Comparison of ENCODE assay signal across 8 mouse cellular contexts in genomic region chr12:110418735-110419350, GRCm38 (mm10). TPM values are rescaled to one million over a fixed set of nuclear protein-coding genes. Genes with fewer than 3 reads are reported as not detected.
DNase-seq lines count a peak whose midpoint lies in the region; ATAC-seq and TF ChIP-seq lines count a peak whose summit lies in the region.

No protein-coding gene starts in this region.

- H3K9me3 ChIP-seq in heart, embryonic 12.5 days (replicated peaks) = no peaks in the 10 kb centered on the region
- no peaks in the 10 kb centered on the region for H3K9me3 ChIP-seq in heart, postnatal 0 days (replicated peaks; ENCODE audit: control insufficient read depth, low read length)

- peak; percentile 43 to 53 for DNase-seq in heart, adult 2 months
- peak; percentile 79 for DNase-seq in MN1 (ENCODE audit: low spot score)
- peak; percentile 77 for DNase-seq in embryo, embryonic 10 days (ENCODE audit: low spot score)
- peak; percentile 79 for DNase-seq in heart, postnatal 0 days (ENCODE audit: low spot score)
- peak in 1 of 2 experiments; percentile 37 for DNase-seq in layer of hippocampus, adult 2 months (ENCODE audit: low spot score in 2 of 2)
- DNase-seq in lung, postnatal 25 days (ENCODE audit: low spot score) = peak; percentile 45
- DNase-seq in splenic B cell, adult 2 months (ENCODE audit: low read depth, low spot score) = peak; percentile 76

- peak; percentile 72 for TF ChIP-seq CTCF in heart, adult 2 months (IDR thresholded peaks at IDR 0.05)
- TF ChIP-seq CTCF in heart, postnatal 0 days (IDR thresholded peaks at IDR 0.05; ENCODE audit: low read depth) = peak; percentile 70
- peak; percentile 77 for TF ChIP-seq CTCF in layer of hippocampus, adult 2 months (conservative IDR thresholded peaks at IDR 0.05)

- no peak for TF ChIP-seq EP300 in heart, adult 2 months (IDR thresholded peaks at IDR 0.05; ENCODE audit: insufficient read depth, low read depth, low read length)
- no peak for TF ChIP-seq EP300 in heart, postnatal 0 days (IDR thresholded peaks at IDR 0.05; ENCODE audit: low read depth)

- TF ChIP-seq POLR2A in heart, adult 2 months (IDR thresholded peaks at IDR 0.05; ENCODE audit: insufficient read depth, low read depth, low read length) = no peak

- no peak overlapping the region for H3K9ac ChIP-seq in heart, adult 2 months (ENCODE audit: low read depth, low read length)
- no peak overlapping the region for H3K9ac ChIP-seq in heart, embryonic 12.5 days
- no peak overlapping the region for H3K9ac ChIP-seq in heart, postnatal 0 days (replicated peaks; ENCODE audit: low read depth, low read length)

- no peak overlapping the region for H3K4me3 ChIP-seq in heart, adult 2 months
- no peak overlapping the region for H3K4me3 ChIP-seq in heart, embryonic 12.5 days
- H3K4me3 ChIP-seq in heart, postnatal 0 days (ENCODE audit: low read depth, low read length) = no peak overlapping the region
- H3K4me3 ChIP-seq in layer of hippocampus, adult 2 months = no peak overlapping the region

- H3K36me3 ChIP-seq in heart, adult 2 months (ENCODE audit: control insufficient read depth, insufficient read depth, low read length) = no peaks in the 10 kb centered on the region
- H3K36me3 ChIP-seq in heart, embryonic 12.5 days = no peaks in the 10 kb centered on the region
- no peaks in the 10 kb centered on the region for H3K36me3 ChIP-seq in heart, postnatal 0 days (replicated peaks; ENCODE audit: control insufficient read depth, insufficient read depth, low read length)
- H3K36me3 ChIP-seq in splenic B cell, adult 2 months (ENCODE audit: control insufficient read depth, insufficient read depth, low read length, poor library complexity, severe bottlenecking) = no peaks in the 10 kb centered on the region

- H3K27me3 ChIP-seq in heart, adult 2 months (ENCODE audit: control insufficient read depth, insufficient read depth, low read length) = no peaks in the 10 kb centered on the region
- no peaks in the 10 kb centered on the region for H3K27me3 ChIP-seq in heart, embryonic 12.5 days (replicated peaks)
- H3K27me3 ChIP-seq in heart, postnatal 0 days (ENCODE audit: control insufficient read depth, insufficient read depth, low read length) = no peaks in the 10 kb centered on the region
- H3K27me3 ChIP-seq in splenic B cell, adult 2 months (ENCODE audit: control insufficient read depth, insufficient read depth, low read length, poor library complexity, severe bottlenecking) = no peaks in the 10 kb centered on the region

- WGBS in heart, adult 2 months = 24% methylated on average over 8 of the region's 8 CpGs
- WGBS in heart, embryonic 12.5 days = 33% methylated on average over 8 of the region's 8 CpGs
- 27% methylated on average over 8 of the region's 8 CpGs for WGBS in heart, postnatal 0 days

- no peak for ATAC-seq in heart, embryonic 12.5 days (ENCODE audit: insufficient number of reproducible peaks, low FRiP score)
- peak; percentile 72 for ATAC-seq in heart, postnatal 0 days (ENCODE audit: insufficient read depth, low read depth)

- no peak overlapping the region for H3K4me2 ChIP-seq in heart, embryonic 12.5 days
- H3K4me2 ChIP-seq in heart, postnatal 0 days (ENCODE audit: low read depth, low read length) = no peak overlapping the region

- H3K4me1 ChIP-seq in heart, adult 2 months (ENCODE audit: control insufficient read depth, insufficient read depth, low read length) = peaks cover 1% of the 10 kb centered on the region
- peaks cover 13% of the 10 kb centered on the region; the same call in 1 of the 2 replicates for H3K4me1 ChIP-seq in heart, embryonic 12.5 days (replicated peaks)
- H3K4me1 ChIP-seq in heart, postnatal 0 days (ENCODE audit: control insufficient read depth, insufficient read depth) = 0 out of 2 replicates have a peak, but pooled peaks cover 3% of the 10 kb centered on the region

- intact Hi-C loops in heart, adult 2 months (cut with DNase I) = loop anchor here (2.0 to 5.0 kb wide), 2 partner anchors 284 to 423 kb away; partner anchors contain the start of genes Hsp90aa1 and Mok

- H3K27ac ChIP-seq in heart, adult 2 months = no peak overlapping the region
- no peak overlapping the region for H3K27ac ChIP-seq in heart, embryonic 12.5 days (ENCODE audit: poor library complexity, severe bottlenecking)
- peak overlapping the region; percentile 49; the same call in 1 of the 2 replicates for H3K27ac ChIP-seq in heart, postnatal 0 days (ENCODE audit: low read depth)
- H3K27ac ChIP-seq in layer of hippocampus, adult 2 months = no peak overlapping the region

- H3K79me2 ChIP-seq in heart, adult 2 months (replicated peaks; ENCODE audit: control insufficient read depth, insufficient read depth, low read length) = no peaks in the 10 kb centered on the region

RNA-seq across cellular contexts. Expression of gene Ppp2r5c, which starts 28.1 kb away (rescaled TPM):
- 10 to 100 TPM; 90.9 to 93.7 TPM for total RNA-seq in heart, adult 2 months (2021)
- 41.7 and 73.9 TPM in 2 replicates for polyA plus RNA-seq in heart, adult 2 months (2012; rRNA removed)
- 142 and 147 TPM in 2 replicates for polyA plus RNA-seq in heart, embryonic 12.5 days (2016; fragmentation: Nextera tagmentation; extraction: Ambion mirVana)
- total RNA-seq in heart, postnatal 0 days (2014; rRNA removed; ENCODE audit: low replicate concordance) = 103 and 104 TPM in 2 replicates
- 108 and 118 TPM in 2 replicates for polyA plus RNA-seq in heart, postnatal 0 days (2015; fragmentation: Nextera tagmentation; extraction: Ambion mirVana)
- total RNA-seq in layer of hippocampus, adult 2 months (2021) = 100 to 1,000 TPM; 243 to 252 TPM
